Mouse (Mus musculus): ENCODE measurements around the gene Proser2.

DNA sequence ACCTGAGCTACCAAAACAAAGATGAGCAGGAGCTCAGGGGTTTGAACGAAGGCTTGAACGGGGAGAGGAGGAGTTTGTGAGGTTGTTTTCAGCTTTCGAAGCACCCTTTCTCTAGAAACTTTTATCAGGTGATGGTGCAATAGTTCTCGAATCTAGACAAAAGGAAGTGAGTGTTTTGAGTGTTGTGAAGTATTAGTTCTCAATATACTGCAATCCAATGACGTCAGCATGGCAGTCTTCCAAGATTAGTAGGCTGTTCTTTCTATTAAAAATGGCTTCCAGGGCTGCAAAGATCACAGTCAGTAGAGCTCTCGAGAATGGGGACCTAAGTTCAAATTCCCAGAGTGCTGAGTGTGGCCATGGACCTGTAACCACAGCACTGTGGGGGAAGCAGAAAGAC, 35.8 kb upstream of the Proser2 start:
- TF ChIP-seq MAX (IDR thresholded peaks at IDR 0.05) (no peak), USF1 (IDR thresholded peaks at IDR 0.05; ENCODE audit: low read depth) (no peak), CTCF (IDR thresholded peaks at IDR 0.05; ENCODE audit: control insufficient read depth, insufficient read depth, insufficient read length) (no peak), CEBPB (IDR thresholded peaks at IDR 0.05; ENCODE audit: low read depth) (no peak), MYOG (IDR thresholded peaks at IDR 0.05; ENCODE audit: control insufficient read depth, extremely low read depth, insufficient read length) (no peak)

All from C2C12 (cell line).